In the genomic region with DNA sequence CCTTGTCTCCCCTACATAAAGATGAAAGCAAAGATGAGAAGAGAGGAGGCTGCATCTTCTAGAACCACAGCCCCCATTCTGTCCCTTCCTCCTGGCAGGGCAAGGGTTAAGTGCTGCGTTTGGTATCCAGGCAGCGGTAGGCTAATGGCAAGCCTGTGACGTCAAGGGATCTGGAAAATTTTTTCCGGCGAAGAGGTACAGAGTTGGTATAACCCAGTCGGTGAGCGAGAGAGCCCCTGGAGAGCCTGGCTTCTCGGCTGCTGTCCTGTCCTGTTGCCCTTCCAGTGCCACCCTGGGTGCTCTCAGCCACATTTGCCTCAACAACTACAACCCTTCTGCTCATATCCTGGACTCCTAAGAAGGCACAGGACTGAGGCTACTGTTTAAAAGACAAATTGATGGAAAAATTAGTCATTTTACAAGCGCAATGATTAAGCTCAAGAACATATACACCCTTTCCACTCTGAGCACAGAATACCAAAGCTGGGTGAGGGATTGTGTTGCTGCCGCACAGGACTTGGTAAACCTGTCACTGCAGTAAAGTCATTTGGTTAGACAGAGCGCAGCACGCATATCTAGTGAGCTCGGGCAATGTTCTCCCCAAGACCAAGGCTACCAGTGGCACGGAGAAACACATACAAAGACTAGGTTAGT, we compare ENCODE assay signal across 8 mouse cellular contexts. TPM values are rescaled to one million over a fixed set of nuclear protein-coding genes. Genes with fewer than 3 reads are reported as not detected.
A peak's percentile ranks its signal among the peaks of the same experiment; 100 is the strongest.
DNase-seq lines count a peak whose midpoint lies in the region; ATAC-seq lines count a peak whose summit lies in the region.

No protein-coding gene starts in this region.

- H3K27ac ChIP-seq in forebrain, embryonic 10.5 days: no peak overlapping the region
- peak overlapping the region; percentile 71 for H3K27ac ChIP-seq in hindbrain, embryonic 13.5 days
- H3K27ac ChIP-seq in stomach, embryonic 14.5 days (ENCODE audit: low read length): peak overlapping the region; percentile 36; the same call in 1 of the 2 replicates

- ATAC-seq in hindbrain, embryonic 13.5 days (ENCODE audit: low FRiP score): no peak
- ATAC-seq in stomach, embryonic 14.5 days (ENCODE audit: insufficient number of reproducible peaks, insufficient read depth, low FRiP score, low read depth): no peak

- 49% methylated on average over 14 of the region's 14 CpGs for WGBS in forebrain, embryonic 10.5 days
- whole genome bisulfite sequencing in hindbrain, embryonic 13.5 days: 30% methylated on average over 14 of the region's 14 CpGs
- 28% methylated on average over 14 of the region's 14 CpGs for WGBS in stomach, embryonic 14.5 days

- intact Hi-C loops in gastrocnemius, postnatal 14 days (cut with DNase I; ENCODE audit: low total_unique reads): no loop called here

- H3K27me3 ChIP-seq in forebrain, embryonic 10.5 days (ENCODE audit: poor library complexity, severe bottlenecking): peaks cover 46% of the 10 kb centered on the region
- H3K27me3 ChIP-seq in hindbrain, embryonic 13.5 days: no peaks in the 10 kb centered on the region
- H3K27me3 ChIP-seq in stomach, embryonic 14.5 days (ENCODE audit: control insufficient read depth, insufficient read depth, low read length): 0 out of 2 replicates have a peak, but pooled peaks cover 9% of the 10 kb centered on the region

- peak overlapping the region; percentile 70 for H3K9ac ChIP-seq in hindbrain, embryonic 13.5 days
- no peak overlapping the region for H3K9ac ChIP-seq in stomach, embryonic 14.5 days (replicated peaks; ENCODE audit: low read depth, low read length)

- H3K4me2 ChIP-seq in hindbrain, embryonic 13.5 days: peak overlapping the region; percentile 73
- peak overlapping the region; percentile 42 for H3K4me2 ChIP-seq in stomach, embryonic 14.5 days (replicated peaks; ENCODE audit: low read depth, low read length)

- H3K4me1 ChIP-seq in forebrain, embryonic 10.5 days: peaks cover 45% of the 10 kb centered on the region
- H3K4me1 ChIP-seq in hindbrain, embryonic 13.5 days (replicated peaks): peaks cover 49% of the 10 kb centered on the region
- peaks cover 9% of the 10 kb centered on the region; the same call in 1 of the 2 replicates for H3K4me1 ChIP-seq in stomach, embryonic 14.5 days (ENCODE audit: control insufficient read depth, insufficient read depth, low read length)

- H3K36me3 ChIP-seq in forebrain, embryonic 10.5 days (replicated peaks): peaks cover 19% of the 10 kb centered on the region
- peaks cover 32% of the 10 kb centered on the region for H3K36me3 ChIP-seq in hindbrain, embryonic 13.5 days
- peaks cover 11% of the 10 kb centered on the region; the same call in 1 of the 2 replicates for H3K36me3 ChIP-seq in stomach, embryonic 14.5 days (ENCODE audit: control insufficient read depth, insufficient read depth, low read length)

- no peaks in the 10 kb centered on the region for H3K9me3 ChIP-seq in forebrain, embryonic 10.5 days
- no peaks in the 10 kb centered on the region for H3K9me3 ChIP-seq in hindbrain, embryonic 13.5 days
- H3K9me3 ChIP-seq in stomach, embryonic 14.5 days (ENCODE audit: control insufficient read depth, low read depth, low read length): no peaks in the 10 kb centered on the region

- peak; percentile 12 to 19 for DNase-seq in thymus, postnatal 10 days (ENCODE audit: low spot score in 2 of 2)
- no peak for DNase-seq in thymus, adult 18-20 months
- DNase-seq in forebrain, embryonic 10.5 days (ENCODE audit: extremely low spot score, low spot score): peak; percentile 24
- peak; percentile 72 to 76 for DNase-seq in layer of hippocampus, postnatal 36 days
- DNase-seq in lung, postnatal 25 days (ENCODE audit: low spot score): peak; percentile 66
- no peak for DNase-seq in gastrocnemius, postnatal 14 days

- H3K4me3 ChIP-seq in forebrain, embryonic 10.5 days: peak overlapping the region; percentile 28; the same call in 1 of the 2 replicates
- H3K4me3 ChIP-seq in hindbrain, embryonic 13.5 days: peak overlapping the region; percentile 78
- peak overlapping the region; percentile 66 for H3K4me3 ChIP-seq in stomach, embryonic 14.5 days (ENCODE audit: low read depth, low read length)

RNA-seq across cellular contexts. Expression of a gene that starts 3.3 kb away (rescaled TPM):
- polyA plus RNA-seq in forebrain, embryonic 10.5 days (2016; fragmentation: Nextera tagmentation; extraction: Ambion mirVana): 7.8 and 9.9 TPM in 2 replicates
- polyA plus RNA-seq in hindbrain, embryonic 13.5 days (2015; fragmentation: Nextera tagmentation; extraction: Ambion mirVana): 129 and 131 TPM in 2 replicates
- total RNA-seq in layer of hippocampus, postnatal 36 days (2021): 1,000 to 10,000 TPM; 1,962 to 1,976 TPM
- polyA plus RNA-seq in stomach, embryonic 14.5 days (2014; fragmentation: Nextera tagmentation; extraction: Ambion mirVana): 76.9 and 93.2 TPM in 2 replicates
- total RNA-seq in gastrocnemius, postnatal 14 days (2021): 100 to 1,000 TPM; 147 to 159 TPM

Comparison
In these comparisons a context has a peak if more than half of its experiments do, and no peak if none do; other contexts are left out.
1. DNase-seq: peak in thymus, postnatal 10 days (2 of 2), forebrain, embryonic 10.5 days (single experiment), layer of hippocampus, postnatal 36 days (2 of 2) and lung, postnatal 25 days (single experiment); none in thymus, adult 18-20 months (0 of 2) and gastrocnemius, postnatal 14 days (single experiment).
2. H3K4me3 ChIP-seq: peak in every context shown above with its lines; median percentile 78 in hindbrain, embryonic 13.5 days; 66 in stomach, embryonic 14.5 days; 28 in forebrain, embryonic 10.5 days.